Mouse (Mus musculus): Measurements from ENCODE around the gene Trex1. TPM values are rescaled to one million over a fixed set of nuclear protein-coding genes. Genes with fewer than 3 reads are reported as not detected.
A peak's percentile ranks its signal among the peaks of the same experiment; 100 is the strongest.

Trex1 gene
- polyA plus RNA-seq, 1 experiment = not detected

DNA sequence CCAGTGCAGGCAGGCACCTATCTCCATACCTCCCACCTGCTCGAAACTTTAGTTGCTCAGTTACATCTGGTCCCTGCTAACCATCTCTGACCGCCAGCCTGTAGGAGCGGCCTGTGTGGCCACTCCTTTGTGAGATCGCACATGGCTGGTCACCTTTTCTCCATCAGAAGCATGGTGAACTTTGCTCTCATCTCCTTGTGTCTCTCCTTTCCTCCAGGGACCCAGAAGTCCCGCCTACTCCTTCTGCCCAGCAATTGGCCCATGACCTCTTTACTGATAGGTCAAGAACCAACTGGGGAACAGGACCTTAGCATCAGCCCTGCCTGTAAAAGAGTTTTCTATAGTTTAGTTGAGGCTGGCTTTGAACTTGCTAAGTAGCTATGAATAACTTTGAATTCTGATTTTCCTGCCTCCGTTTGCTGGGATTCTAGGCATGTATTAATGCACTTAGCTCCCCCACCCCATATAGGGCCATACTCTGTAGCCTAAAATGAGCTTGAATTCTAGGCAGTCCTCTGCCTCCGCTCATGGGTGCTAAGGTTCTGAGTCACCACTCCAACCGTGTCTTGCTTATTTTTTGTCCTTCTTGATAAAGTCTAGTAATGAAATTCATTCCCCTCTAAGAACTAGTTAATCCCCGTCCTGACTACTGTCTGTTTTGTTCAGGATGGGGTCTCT is 9.4 kb downstream of the Trex1 start:
- WGBS = 86% methylated on average over 9 of the region's 9 CpGs
- Histone ChIP-seq H3K4me3 (ENCODE audit: insufficient read depth, low read depth, low read length) (no peak overlapping the region), H3K4me1 (ENCODE audit: control insufficient read depth, insufficient read depth, low read length) (peaks cover 6% of the 10 kb centered on the region), H3K27ac (ENCODE audit: insufficient read depth, low read depth, low read length) (no peak overlapping the region)
- TF ChIP-seq CTCF (IDR thresholded peaks at IDR 0.05; ENCODE audit: insufficient read depth, low read depth, low read length) (no peak), POLR2A (IDR thresholded peaks at IDR 0.05; ENCODE audit: insufficient read depth, low read depth, low read length) (no peak)

DNA sequence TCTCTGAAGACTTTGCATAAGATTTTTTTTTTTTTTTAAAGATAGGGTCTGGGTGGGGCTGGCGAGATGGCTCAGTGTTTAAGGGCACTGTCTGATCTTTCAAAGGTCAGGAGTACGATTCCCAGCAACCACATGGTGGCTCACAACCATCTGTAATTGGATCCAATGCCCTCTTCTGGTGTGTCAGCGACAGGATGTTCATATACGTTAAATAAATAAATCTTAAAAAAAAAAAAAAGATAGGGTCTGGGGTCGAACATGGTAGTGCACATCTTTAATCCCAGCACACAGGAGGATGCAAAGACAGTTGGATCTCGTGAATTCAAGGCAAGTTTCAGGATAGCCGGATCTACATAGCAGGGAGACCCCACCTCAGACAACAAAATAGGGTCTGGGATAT is 10.2 kb downstream of the Trex1 start:
- TF ChIP-seq CTCF (IDR thresholded peaks at IDR 0.05; ENCODE audit: insufficient read depth, low read depth, low read length) = no peak
- no peak for TF ChIP-seq POLR2A (IDR thresholded peaks at IDR 0.05; ENCODE audit: insufficient read depth, low read depth, low read length)
- Histone ChIP-seq H3K4me1 (ENCODE audit: control insufficient read depth, insufficient read depth, low read length) (peaks cover under 1% of the 10 kb centered on the region), H3K4me3 (ENCODE audit: insufficient read depth, low read depth, low read length) (no peak overlapping the region), H3K27ac (ENCODE audit: insufficient read depth, low read depth, low read length) (no peak overlapping the region)
- 88% methylated on average over 7 of the region's 7 CpGs for WGBS

DNA sequence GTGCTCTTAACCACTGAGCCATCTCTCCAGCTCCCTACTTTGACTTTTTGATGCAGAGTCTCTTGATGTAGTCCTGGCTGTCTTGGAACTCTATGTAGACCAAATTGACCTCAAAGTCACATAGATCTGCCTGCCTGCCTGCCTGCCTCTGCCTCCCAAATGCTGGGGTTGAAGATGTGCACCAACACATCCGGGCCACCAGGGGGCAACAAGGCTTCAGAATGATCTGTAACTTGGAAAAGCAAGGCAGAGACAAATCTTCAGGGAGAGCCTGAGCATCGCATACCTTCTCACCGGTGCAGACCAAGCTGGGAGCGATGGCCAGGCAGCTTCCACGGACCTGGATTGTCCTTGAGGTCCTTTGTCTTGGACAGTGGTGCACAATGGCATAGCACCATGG is 13.2 kb downstream of the Trex1 start:
- H3K4me1 ChIP-seq (ENCODE audit: control insufficient read depth, insufficient read depth, low read length) = no peaks in the 10 kb centered on the region
- no peak overlapping the region for H3K27ac ChIP-seq (ENCODE audit: insufficient read depth, low read depth, low read length)
- TF ChIP-seq CTCF (IDR thresholded peaks at IDR 0.05; ENCODE audit: insufficient read depth, low read depth, low read length) (peak; percentile 64), POLR2A (IDR thresholded peaks at IDR 0.05; ENCODE audit: insufficient read depth, low read depth, low read length) (no peak)
- 36% methylated on average over 5 of the region's 5 CpGs for WGBS
- H3K4me3 ChIP-seq (ENCODE audit: insufficient read depth, low read depth, low read length) = no peak overlapping the region

DNA sequence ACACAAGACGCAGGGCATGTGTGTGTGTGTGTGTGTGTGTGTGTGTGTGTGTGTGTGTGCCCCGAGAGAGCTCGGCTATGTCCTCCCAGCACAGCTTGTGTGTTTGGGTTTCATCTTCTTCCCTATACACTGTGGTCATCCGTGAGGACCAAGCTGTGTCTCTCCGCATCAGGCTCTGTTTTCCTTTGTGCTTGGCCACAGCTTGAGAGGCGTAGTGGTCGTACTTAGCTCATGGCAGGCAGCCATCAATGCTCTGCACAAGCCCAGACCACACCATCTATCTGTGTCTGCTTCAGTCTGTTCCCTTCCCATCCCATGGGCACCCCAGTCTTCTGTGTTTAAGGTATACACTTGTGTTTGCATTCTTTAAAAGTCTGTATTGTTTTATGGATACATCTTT is 18.2 kb downstream of the Trex1 start:
- TF ChIP-seq POLR2A (IDR thresholded peaks at IDR 0.05; ENCODE audit: insufficient read depth, low read depth, low read length) = no peak
- TF ChIP-seq CTCF (IDR thresholded peaks at IDR 0.05; ENCODE audit: insufficient read depth, low read depth, low read length) = no peak
- Histone ChIP-seq H3K4me1 (ENCODE audit: control insufficient read depth, insufficient read depth, low read length) (peaks cover 11% of the 10 kb centered on the region), H3K4me3 (ENCODE audit: insufficient read depth, low read depth, low read length) (no peak overlapping the region), H3K27ac (ENCODE audit: insufficient read depth, low read depth, low read length) (no peak overlapping the region)
- 73% methylated on average over 7 of the region's 7 CpGs for WGBS

DNA sequence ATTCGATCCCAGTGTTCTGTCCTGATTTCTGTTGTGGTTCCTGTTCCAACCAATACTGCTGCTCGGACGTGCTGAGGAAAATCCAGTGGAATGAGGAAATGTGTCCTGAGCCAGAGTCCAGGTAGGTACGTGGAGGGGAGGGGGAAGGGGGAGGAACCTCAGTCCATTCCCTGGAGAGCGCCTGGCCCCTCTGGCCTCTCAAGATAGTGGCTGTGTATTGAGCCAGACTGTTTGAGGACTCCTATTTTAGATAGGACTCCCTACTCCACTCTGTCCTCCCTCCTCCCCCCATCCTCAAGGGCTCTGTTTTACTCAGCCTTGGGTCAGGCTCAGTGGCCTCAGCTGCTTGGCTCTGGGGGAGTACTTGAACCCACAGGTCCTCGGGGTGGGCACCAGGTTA is 18.6 kb downstream of the Trex1 start:
- no peak for TF ChIP-seq POLR2A (IDR thresholded peaks at IDR 0.05; ENCODE audit: insufficient read depth, low read depth, low read length)
- no peak for TF ChIP-seq CTCF (IDR thresholded peaks at IDR 0.05; ENCODE audit: insufficient read depth, low read depth, low read length)
- Histone ChIP-seq H3K4me3 (ENCODE audit: insufficient read depth, low read depth, low read length) (no peak overlapping the region), H3K4me1 (ENCODE audit: control insufficient read depth, insufficient read depth, low read length) (peaks cover 11% of the 10 kb centered on the region), H3K27ac (ENCODE audit: insufficient read depth, low read depth, low read length) (no peak overlapping the region)
- WGBS = 72% methylated on average over 6 of the region's 6 CpGs

DNA sequence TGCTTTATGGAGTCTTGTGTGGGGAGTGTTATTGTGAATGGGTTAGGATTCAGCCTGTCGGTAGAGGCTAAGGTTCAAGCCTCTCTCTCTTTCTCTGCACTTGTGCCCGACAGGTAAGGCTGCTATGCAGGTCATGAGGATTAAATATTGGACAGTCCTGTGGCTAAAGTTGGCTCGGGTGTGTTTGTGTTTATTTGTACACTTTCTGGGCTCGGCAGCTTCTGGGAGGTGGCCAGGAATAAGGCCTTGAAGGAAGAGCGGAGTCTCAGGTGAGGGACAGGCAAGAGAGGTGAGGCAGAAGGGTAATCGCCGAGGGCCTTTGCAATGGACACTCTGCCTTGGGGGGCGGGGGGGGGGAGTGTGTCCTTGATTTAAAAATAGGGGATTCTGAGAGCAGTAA is 19.3 kb downstream of the Trex1 start:
- H3K4me1 ChIP-seq (ENCODE audit: control insufficient read depth, insufficient read depth, low read length) = peaks cover 11% of the 10 kb centered on the region
- 86% methylated on average over 8 of the region's 8 CpGs for WGBS
- no peak overlapping the region for H3K4me3 ChIP-seq (ENCODE audit: insufficient read depth, low read depth, low read length)
- TF ChIP-seq CTCF (IDR thresholded peaks at IDR 0.05; ENCODE audit: insufficient read depth, low read depth, low read length) = no peak
- no peak overlapping the region for H3K27ac ChIP-seq (ENCODE audit: insufficient read depth, low read depth, low read length)

DNA sequence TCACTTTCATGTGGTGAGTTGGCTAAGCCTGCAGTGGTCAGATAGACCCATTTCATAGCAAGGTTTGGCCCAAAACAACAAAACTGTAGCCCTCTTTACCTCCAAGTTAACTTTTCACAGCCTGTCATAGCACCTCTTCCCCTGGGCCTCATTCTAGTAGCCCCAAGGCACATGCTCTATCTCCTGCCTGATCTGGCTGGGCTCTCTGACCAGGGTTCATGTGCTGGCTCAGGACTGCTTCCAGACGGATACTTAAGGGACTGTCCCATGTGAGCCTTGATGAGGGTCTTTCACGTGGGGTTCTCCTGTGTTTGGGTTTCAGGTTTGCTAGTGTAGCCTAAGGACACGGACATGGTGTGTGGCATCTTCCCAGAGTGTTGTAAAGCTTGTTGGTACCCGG is 19.9 kb downstream of the Trex1 start:
- Histone ChIP-seq H3K27ac (ENCODE audit: insufficient read depth, low read depth, low read length) (no peak overlapping the region), H3K4me3 (ENCODE audit: insufficient read depth, low read depth, low read length) (no peak overlapping the region), H3K4me1 (ENCODE audit: control insufficient read depth, insufficient read depth, low read length) (peaks cover 11% of the 10 kb centered on the region)
- TF ChIP-seq POLR2A (IDR thresholded peaks at IDR 0.05; ENCODE audit: insufficient read depth, low read depth, low read length) (no peak), CTCF (IDR thresholded peaks at IDR 0.05; ENCODE audit: insufficient read depth, low read depth, low read length) (no peak)
- WGBS = 83% methylated on average over 4 of the region's 4 CpGs

DNA sequence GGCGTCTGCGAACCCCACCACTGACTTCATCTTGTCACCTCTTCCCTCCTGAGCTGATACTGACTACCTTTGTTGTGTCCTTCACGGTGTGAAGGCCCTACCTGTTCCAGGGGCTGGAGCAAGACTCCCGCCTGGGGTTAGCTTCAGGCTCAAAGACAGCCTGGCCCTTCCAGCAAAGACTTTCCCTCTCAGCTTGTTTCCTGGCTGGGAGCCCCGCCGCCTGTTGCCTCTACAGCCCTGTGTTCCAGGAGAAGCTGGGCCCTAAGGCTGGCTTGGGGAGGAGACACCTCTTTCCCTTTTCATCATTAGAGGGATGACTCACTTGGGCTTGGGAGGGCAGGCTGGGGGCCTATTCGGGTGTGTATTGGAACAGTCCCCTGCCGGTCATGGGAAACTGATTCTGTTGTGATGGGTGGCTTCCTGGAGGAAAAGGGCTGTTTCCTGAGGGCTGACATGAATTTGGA is 20.6 kb downstream of the Trex1 start:
- peaks cover 11% of the 10 kb centered on the region for H3K4me1 ChIP-seq (ENCODE audit: control insufficient read depth, insufficient read depth, low read length)
- peak overlapping the region; percentile 3; the same call in 1 of the 2 replicates for H3K27ac ChIP-seq (ENCODE audit: insufficient read depth, low read depth, low read length)
- H3K4me3 ChIP-seq (ENCODE audit: insufficient read depth, low read depth, low read length) = peak overlapping the region; percentile 73
- TF ChIP-seq CTCF (IDR thresholded peaks at IDR 0.05; ENCODE audit: insufficient read depth, low read depth, low read length) (no peak), POLR2A (IDR thresholded peaks at IDR 0.05; ENCODE audit: insufficient read depth, low read depth, low read length) (no peak)
- 31% methylated on average over 8 of the region's 8 CpGs for WGBS

DNA sequence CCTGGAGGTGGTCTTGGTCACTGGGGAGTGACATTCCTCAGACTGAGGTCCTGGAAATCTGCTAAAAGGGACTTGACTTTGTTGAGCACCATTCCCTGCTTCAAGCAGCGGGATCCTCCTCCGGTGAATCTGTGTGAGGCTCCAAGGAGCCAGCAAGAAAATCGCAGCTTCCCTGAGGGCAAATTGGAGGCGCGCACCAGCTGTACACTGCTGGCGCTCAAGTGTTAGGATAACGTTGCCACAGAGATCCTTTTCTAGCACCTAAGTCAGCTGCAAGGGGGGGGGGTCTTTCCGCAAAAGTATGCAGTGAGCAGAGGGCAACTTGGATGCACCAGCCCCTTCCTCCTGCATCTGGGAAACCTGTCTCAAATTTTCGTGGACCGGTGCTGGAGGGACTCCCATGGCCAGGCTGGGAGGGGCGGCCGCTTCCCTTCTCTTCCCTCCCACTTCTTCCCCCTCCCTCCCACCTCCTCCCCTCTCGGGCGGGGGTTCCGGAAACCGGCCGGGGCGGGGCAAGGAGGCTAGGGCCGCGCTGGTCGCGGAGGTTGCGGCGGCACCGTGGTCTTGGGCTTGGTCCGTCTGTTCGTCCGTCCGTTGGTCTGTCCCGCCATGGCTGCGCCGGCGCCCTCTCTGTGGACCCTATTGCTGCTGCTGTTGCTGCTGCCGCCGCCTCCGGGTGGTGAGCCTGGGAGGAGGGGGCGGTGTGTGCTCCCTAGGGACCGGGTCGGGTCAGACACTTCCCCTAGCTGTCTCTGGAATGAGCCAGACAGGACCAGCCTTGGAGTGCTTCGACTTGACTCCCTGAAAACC is 21.2 kb downstream of the Trex1 start, which contains the start of gene Shisa5:
TSS of gene Shisa5 (plus strand) at position 480 of the 810 bp plus-strand sequence.
- H3K4me3 ChIP-seq (ENCODE audit: insufficient read depth, low read depth, low read length) = peak within 1 kb of the TSS; percentile 73
- peaks cover 11% of the 10 kb centered on the region for H3K4me1 ChIP-seq (ENCODE audit: control insufficient read depth, insufficient read depth, low read length)
- 1% methylated on average over 40 of the region's 40 CpGs for WGBS
- TF ChIP-seq POLR2A (IDR thresholded peaks at IDR 0.05; ENCODE audit: insufficient read depth, low read depth, low read length) = no peak
- TF ChIP-seq CTCF (IDR thresholded peaks at IDR 0.05; ENCODE audit: insufficient read depth, low read depth, low read length) = no peak
- H3K27ac ChIP-seq (ENCODE audit: insufficient read depth, low read depth, low read length) = peak within 1 kb of the TSS; percentile 3; the same call in 1 of the 2 replicates
